Mouse (Mus musculus) intestine, embryonic 15.5 days (tissue): ENCODE results near the gene Dnajb13. TPM values are rescaled to one million over a fixed set of nuclear protein-coding genes. Genes with fewer than 3 reads are reported as not detected.

Experiments
- ATAC-seq: fragments of 200-750 bp; cut with Nextera tagmentation; 2 replicates; pipeline ENCODE4 v1.8.0; 2017; ENCODE audit warnings: moderate TSS enrichment, moderate library complexity
- H3K27ac ChIP-seq: fragments of 300-500 bp; sonication (generic); 2 replicates; pipeline ENCODE4 v1.5.1; 2015; ENCODE audit warnings: mild to moderate bottlenecking, inconsistent platforms
- H3K27me3 ChIP-seq: fragments of 300-500 bp; sonication (generic); replicated peaks from 2 replicates; pipeline ENCODE4 v1.6.1; 2015; ENCODE audit warnings: inconsistent platforms
- H3K36me3 ChIP-seq: fragments of 300-500 bp; sonication (generic); 2 replicates; pipeline ENCODE4 v1.6.1; 2015; ENCODE audit warnings: inconsistent platforms
- H3K4me1 ChIP-seq: fragments of 300-500 bp; sonication (generic); replicated peaks from 2 replicates; pipeline ENCODE4 v1.6.1; 2015; ENCODE audit warnings: inconsistent platforms
- H3K4me2 ChIP-seq: fragments of 300-500 bp; sonication (generic); replicated peaks from 2 replicates; pipeline ENCODE4 v1.6.1; 2015; ENCODE audit warnings: mild to moderate bottlenecking, inconsistent platforms
- H3K4me3 ChIP-seq: fragments of 300-500 bp; sonication (generic); replicated peaks from 2 replicates; pipeline ENCODE4 v1.5.1; 2015; ENCODE audit warnings: inconsistent platforms
- H3K9ac ChIP-seq: fragments of 300-500 bp; sonication (generic); 2 replicates; pipeline ENCODE4 v1.6.1; 2015; ENCODE audit warnings: inconsistent platforms
- H3K9me3 ChIP-seq: fragments of 300-500 bp; sonication (generic); 2 replicates; pipeline ENCODE4 v1.6.1; 2016; ENCODE audit warnings: inconsistent platforms
- WGBS: fragments of 180-500 bp; shearing (Covaris S2); methylation state at CpG from one replicate; pipeline ENCODE4 v1.1.7; 2015; 5-methylcytosine and 5-hydroxymethylcytosine counted together
- polyA plus RNA-seq: library from polyadenylated mRNA; unstranded; fragments of >200 nt; fragmentation: Nextera tagmentation; extraction: Ambion mirVana; gene quantifications from 2 replicates; pipeline ENCODE4 v1.2.1, GENCODE M21; 2015

The Dnajb13 gene
- polyA plus RNA-seq, 1 experiment from 2014 or later = 0.41 TPM

GRCm38 (mm10) chr7:100465248-100465647 is 49.5 kb downstream of the Dnajb13 start:
- 60% methylated on average over 4 of the region's 4 CpGs for WGBS
- Histone ChIP-seq H3K9me3 (no peaks in the 10 kb centered on the region), H3K4me1 (peaks cover 11% of the 10 kb centered on the region), H3K9ac (0 out of 2 replicates have a peak overlapping the region, but pooled peaks have one; percentile 28), H3K27me3 (no peaks in the 10 kb centered on the region), H3K4me3 (no peak overlapping the region), H3K4me2 (peak overlapping the region; percentile 35), H3K27ac (peak overlapping the region; percentile 58), H3K36me3 (0 out of 2 replicates have a peak, but pooled peaks cover under 1% of the 10 kb centered on the region)
- ATAC-seq = peak; percentile 77

- no peaks in the 10 kb centered on the region for H3K9me3 ChIP-seq
- no peak overlapping the region for H3K4me3 ChIP-seq
- peaks cover 11% of the 10 kb centered on the region for H3K4me1 ChIP-seq
- no peak for ATAC-seq
- H3K36me3 ChIP-seq = peaks cover 6% of the 10 kb centered on the region; the same call in 1 of the 2 replicates
- H3K27ac ChIP-seq = no peak overlapping the region
- H3K4me2 ChIP-seq = no peak overlapping the region
- no peak overlapping the region for H3K9ac ChIP-seq
- 93% methylated on average over 7 of the region's 7 CpGs for WGBS
- H3K27me3 ChIP-seq = no peaks in the 10 kb centered on the region
Observed at GRCm38 (mm10) chr7:100464248-100464647, 50.5 kb downstream of the Dnajb13 start.

GRCm38 (mm10) chr7:100463757-100464156 is 51.0 kb downstream of the Dnajb13 start:
- H3K9me3 ChIP-seq = no peaks in the 10 kb centered on the region
- peaks cover 11% of the 10 kb centered on the region for H3K4me1 ChIP-seq
- no peak for ATAC-seq
- no peaks in the 10 kb centered on the region for H3K27me3 ChIP-seq
- H3K4me2 ChIP-seq = no peak overlapping the region
- H3K4me3 ChIP-seq = no peak overlapping the region
- no peak overlapping the region for H3K27ac ChIP-seq
- 67% methylated on average over 10 of the region's 10 CpGs for WGBS
- no peak overlapping the region for H3K9ac ChIP-seq
- peaks cover 6% of the 10 kb centered on the region; the same call in 1 of the 2 replicates for H3K36me3 ChIP-seq

GRCm38 (mm10) chr7:100463194-100463593 is 51.6 kb downstream of the Dnajb13 start:
- H3K27me3 ChIP-seq = no peaks in the 10 kb centered on the region
- 68% methylated on average over 9 of the region's 9 CpGs for WGBS
- no peak overlapping the region for H3K4me3 ChIP-seq
- H3K9ac ChIP-seq = no peak overlapping the region
- peaks cover 11% of the 10 kb centered on the region for H3K4me1 ChIP-seq
- no peak overlapping the region for H3K27ac ChIP-seq
- peaks cover 6% of the 10 kb centered on the region; the same call in 1 of the 2 replicates for H3K36me3 ChIP-seq
- no peak; the same call in 1 of the 2 replicates for ATAC-seq
- no peaks in the 10 kb centered on the region for H3K9me3 ChIP-seq
- no peak overlapping the region for H3K4me2 ChIP-seq

- H3K36me3 ChIP-seq = peaks cover 6% of the 10 kb centered on the region; the same call in 1 of the 2 replicates
- no peak overlapping the region for H3K9ac ChIP-seq
- no peaks in the 10 kb centered on the region for H3K9me3 ChIP-seq
- H3K27me3 ChIP-seq = no peaks in the 10 kb centered on the region
- ATAC-seq = no peak
- WGBS = 82% methylated on average over 6 of the region's 6 CpGs
- H3K4me3 ChIP-seq = no peak overlapping the region
- no peak overlapping the region for H3K4me2 ChIP-seq
- H3K27ac ChIP-seq = no peak overlapping the region
- peaks cover 11% of the 10 kb centered on the region for H3K4me1 ChIP-seq
Observed at GRCm38 (mm10) chr7:100461621-100462151, 53.1 kb downstream of the Dnajb13 start.

- 89% methylated on average over 3 of the region's 3 CpGs for WGBS
- Histone ChIP-seq H3K36me3 (peaks cover 11% of the 10 kb centered on the region), H3K27ac (no peak overlapping the region), H3K4me2 (no peak overlapping the region), H3K4me3 (no peak overlapping the region), H3K4me1 (0 out of 2 replicates have a peak, but pooled peaks cover 3% of the 10 kb centered on the region), H3K27me3 (no peaks in the 10 kb centered on the region), H3K9ac (no peak overlapping the region), H3K9me3 (no peaks in the 10 kb centered on the region)
- ATAC-seq = no peak
Observed at GRCm38 (mm10) chr7:100459862-100460261, 54.9 kb downstream of the Dnajb13 start.

GRCm38 (mm10) chr7:100458153-100458552 is 56.6 kb downstream of the Dnajb13 start:
- no peak overlapping the region for H3K4me2 ChIP-seq

More at GRCm38 (mm10) chr7:100458153-100458552, 56.6 kb downstream of the Dnajb13 start:
- Histone ChIP-seq H3K27ac (no peak overlapping the region), H3K4me3 (no peak overlapping the region), H3K27me3 (no peaks in the 10 kb centered on the region), H3K9ac (no peak overlapping the region), H3K36me3 (peaks cover 17% of the 10 kb centered on the region), H3K9me3 (no peaks in the 10 kb centered on the region), H3K4me1 (no peaks in the 10 kb centered on the region)
- peak; percentile 63; the same call in 1 of the 2 replicates for ATAC-seq
- 57% methylated on average over 1 of the region's 1 CpGs for WGBS

Other genes starting within 250 kb of the Dnajb13 start
- 4.6 and 5.8 TPM in 2 replicates for gene P4ha3, start 229.4 kb downstream of the Dnajb13 start, polyA plus RNA-seq
- gene C2cd3, start 142.7 kb downstream of the Dnajb13 start, polyA plus RNA-seq = 13.3 and 15.5 TPM in 2 replicates
- 50.6 and 51.3 TPM in 2 replicates for gene Ppme1, start 142.7 kb downstream of the Dnajb13 start, polyA plus RNA-seq
- not detected in 2 replicates for gene Ucp3, start 42.0 kb downstream of the Dnajb13 start, polyA plus RNA-seq
- 272 and 287 TPM in 2 replicates for gene Ucp2, start 21.6 kb downstream of the Dnajb13 start, polyA plus RNA-seq
- gene Coa4, start 22.1 kb upstream of the Dnajb13 start, polyA plus RNA-seq = 40.8 and 49.3 TPM in 2 replicates
- 105 and 116 TPM in 2 replicates for gene Rab6a, start 92.5 kb upstream of the Dnajb13 start, polyA plus RNA-seq
- 87.7 and 87.9 TPM in 2 replicates for gene Mrpl48, start 93.3 kb upstream of the Dnajb13 start, polyA plus RNA-seq
- 14.6 and 15.3 TPM in 2 replicates for gene Plekhb1, start 147.5 kb upstream of the Dnajb13 start, polyA plus RNA-seq
- gene Fam168a, start 191.7 kb upstream of the Dnajb13 start, polyA plus RNA-seq = 25.1 and 26.9 TPM in 2 replicates